Mouse (Mus musculus) CH12F3 (cell line): ENCODE results near the gene Myadml2.
"Not testable (repeated sequence)": the region's sequence is repeated elsewhere in the genome, so short reads cannot be mapped to it uniquely, and the experiment has no call there.

ENCODE experiments used
- in situ Hi-C: fragments of 300-500 bp; cut with MboI; formaldehyde crosslinking; loops from 2 replicates; pipeline ENCODE4 v1.14.3; 2020; ENCODE audit warnings: low sequenced_read_pairs

Gene Myadml2

GRCm38 (mm10) chr11:120648001-120648476 is at the start of gene Myadml2:
Gene Myadml2, minus strand, starts transcription at chr11:120648158.
- in situ Hi-C loops: no loop called here

- in situ Hi-C loops: no loop called here
These were observed 49.8 kb upstream of the Myadml2 start for GRCm38 (mm10) chr11:120697741-120698140.

GRCm38 (mm10) chr11:120696568-120696967 is 48.6 kb upstream of the Myadml2 start:
- in situ Hi-C loops: no loop called here

GRCm38 (mm10) chr11:120695641-120696040 is 47.7 kb upstream of the Myadml2 start:
- in situ Hi-C loops: no loop called here

- in situ Hi-C loops: no loop called here
These were observed 47.2 kb upstream of the Myadml2 start for GRCm38 (mm10) chr11:120695184-120695583.

GRCm38 (mm10) chr11:120693461-120693860 is 45.5 kb upstream of the Myadml2 start:
- in situ Hi-C loops: no loop called here

GRCm38 (mm10) chr11:120692471-120693011 is 44.6 kb upstream of the Myadml2 start:
- in situ Hi-C loops: no loop called here

- in situ Hi-C loops: no loop called here
These were observed 41.4 kb upstream of the Myadml2 start for GRCm38 (mm10) chr11:120689365-120689764.

- in situ Hi-C loops: no loop called here
These were observed 38.8 kb upstream of the Myadml2 start for GRCm38 (mm10) chr11:120686650-120687272.

GRCm38 (mm10) chr11:120684660-120685059 is 36.7 kb upstream of the Myadml2 start:
- in situ Hi-C loops: no loop called here

- in situ Hi-C loops: no loop called here
These were observed 36.1 kb upstream of the Myadml2 start for GRCm38 (mm10) chr11:120684086-120684485.

GRCm38 (mm10) chr11:120683536-120683935 is 35.6 kb upstream of the Myadml2 start:
- in situ Hi-C loops: no loop called here

GRCm38 (mm10) chr11:120682683-120683082 is 34.7 kb upstream of the Myadml2 start:
- in situ Hi-C loops: no loop called here

- in situ Hi-C loops: no loop called here
These were observed 32.0 kb upstream of the Myadml2 start for GRCm38 (mm10) chr11:120679909-120680308.

GRCm38 (mm10) chr11:120676951-120677350 is 29.0 kb upstream of the Myadml2 start:
- in situ Hi-C loops: no loop called here

GRCm38 (mm10) chr11:120675875-120676274 is 27.9 kb upstream of the Myadml2 start:
- in situ Hi-C loops: not testable (repeated sequence)

GRCm38 (mm10) chr11:120673594-120674122 is 25.7 kb upstream of the Myadml2 start:
- in situ Hi-C loops: no loop called here

- in situ Hi-C loops: no loop called here
These were observed 25.0 kb upstream of the Myadml2 start, which contains the start of gene Aspscr1 for GRCm38 (mm10) chr11:120672687-120673593. Gene Aspscr1, plus strand, starts transcription at chr11:120672973.

- in situ Hi-C loops: no loop called here
These were observed 18.7 kb upstream of the Myadml2 start for GRCm38 (mm10) chr11:120666617-120667016.

GRCm38 (mm10) chr11:120665406-120665805 is 17.4 kb upstream of the Myadml2 start:
- in situ Hi-C loops: no loop called here

GRCm38 (mm10) chr11:120663714-120664113 is 15.8 kb upstream of the Myadml2 start:
- in situ Hi-C loops: no loop called here
